Mouse (Mus musculus) hindbrain, embryonic 10.5 days (tissue): Measurements from ENCODE around the gene Ear6. TPM values are rescaled to one million over a fixed set of nuclear protein-coding genes. Genes with fewer than 3 reads are reported as not detected.
A peak's percentile ranks its signal among the peaks of the same experiment; 100 is the strongest.
"Not testable (repeated sequence)": the region's sequence is repeated elsewhere in the genome, so short reads cannot be mapped to it uniquely, and the experiment has no call there.

Source experiments
- DNase-seq: peaks from one replicate; pipeline ENCODE4 v3.0.0-alpha.2; 2017; ENCODE audit warnings: low spot score
- H3K27ac ChIP-seq: fragments of 300-500 bp; sonication (generic); 2 replicates; pipeline ENCODE4 v1.5.1; 2016; ENCODE audit warnings: mild to moderate bottlenecking, moderate library complexity
- H3K27me3 ChIP-seq: fragments of 300-500 bp; sonication (generic); 2 replicates; pipeline ENCODE4 v1.6.1; 2016; ENCODE audit warnings: mild to moderate bottlenecking; ENCODE audit not compliant: poor library complexity, insufficient read depth, severe bottlenecking
- H3K36me3 ChIP-seq: fragments of 300-500 bp; sonication (generic); 2 replicates; pipeline ENCODE4 v1.6.1; 2016; ENCODE audit warnings: mild to moderate bottlenecking, moderate library complexity
- H3K4me1 ChIP-seq: fragments of 300-500 bp; sonication (generic); replicated peaks from 2 replicates; pipeline ENCODE4 v1.6.1; 2016; ENCODE audit warnings: mild to moderate bottlenecking
- H3K4me3 ChIP-seq: fragments of 300-500 bp; sonication (generic); 2 replicates; pipeline ENCODE4 v1.5.1; 2016; ENCODE audit warnings: mild to moderate bottlenecking, moderate library complexity
- H3K9me3 ChIP-seq: fragments of 300-500 bp; sonication (generic); 2 replicates; pipeline ENCODE4 v1.6.1; 2016; ENCODE audit warnings: mild to moderate bottlenecking, moderate library complexity
- WGBS: fragments of 180-500 bp; shearing (Covaris S2); methylation state at CpG from one replicate; pipeline ENCODE4 v1.1.7; 2016; 5-methylcytosine and 5-hydroxymethylcytosine counted together
- polyA plus RNA-seq: library from polyadenylated mRNA; unstranded; fragments of >200 nt; fragmentation: Nextera tagmentation; extraction: Ambion mirVana; gene quantifications from 2 replicates; pipeline ENCODE4 v1.2.1, GENCODE M21; 2016

Gene Ear6
- polyA plus RNA-seq: not detected in 2 replicates

GRCm38 (mm10) chr14:51853399-51853798, at the start of gene Ear6:
TSS of gene Ear6 (plus strand) at chr14:51853699.
- Histone ChIP-seq H3K4me3 (no peak within 1 kb of the TSS), H3K4me1 (no peaks in the 10 kb centered on the region), H3K27ac (no peak within 1 kb of the TSS), H3K27me3 (no peaks in the 10 kb centered on the region), H3K36me3 (no peaks in the 10 kb centered on the region), H3K9me3 (no peaks in the 10 kb centered on the region)
- no peak for DNase-seq

- no peaks in the 10 kb centered on the region for H3K27me3 ChIP-seq
- WGBS: 83% methylated on average over 1 of the region's 1 CpGs
- no peak for DNase-seq
- no peaks in the 10 kb centered on the region for H3K9me3 ChIP-seq
- no peaks in the 10 kb centered on the region for H3K36me3 ChIP-seq
- H3K4me1 ChIP-seq: no peaks in the 10 kb centered on the region
- no peak overlapping the region for H3K27ac ChIP-seq
- no peak overlapping the region for H3K4me3 ChIP-seq
Observed at GRCm38 (mm10) chr14:51826625-51827024, 26.9 kb upstream of the Ear6 start.

GRCm38 (mm10) chr14:51827842-51828241, 25.7 kb upstream of the Ear6 start:
- not testable (repeated sequence) for H3K27me3 ChIP-seq, H3K9me3 ChIP-seq, H3K4me3 ChIP-seq, H3K4me1 ChIP-seq, DNase-seq, H3K27ac ChIP-seq, H3K36me3 ChIP-seq
- WGBS: 40% methylated on average over 5 of the region's 5 CpGs

- no peaks in the 10 kb centered on the region for H3K4me1 ChIP-seq
- no peak overlapping the region for H3K4me3 ChIP-seq
- no peaks in the 10 kb centered on the region for H3K36me3 ChIP-seq
- H3K9me3 ChIP-seq: no peaks in the 10 kb centered on the region
- H3K27ac ChIP-seq: no peak overlapping the region
- 91% methylated on average over 6 of the region's 6 CpGs for WGBS
- DNase-seq: no peak
- no peaks in the 10 kb centered on the region for H3K27me3 ChIP-seq
Observed at GRCm38 (mm10) chr14:51829188-51829587, 24.3 kb upstream of the Ear6 start.

- H3K27me3 ChIP-seq, H3K9me3 ChIP-seq, DNase-seq, H3K4me3 ChIP-seq, H3K27ac ChIP-seq, H3K4me1 ChIP-seq, H3K36me3 ChIP-seq: not testable (repeated sequence)
- WGBS: 35% methylated on average over 2 of the region's 2 CpGs
Observed at GRCm38 (mm10) chr14:51838480-51838879, 15.0 kb upstream of the Ear6 start.

GRCm38 (mm10) chr14:51842250-51842649, 11.2 kb upstream of the Ear6 start:
- DNase-seq: no peak

GRCm38 (mm10) chr14:51842781-51843180, 10.7 kb upstream of the Ear6 start:
- Histone ChIP-seq H3K27ac (no peak overlapping the region), H3K27me3 (no peaks in the 10 kb centered on the region), H3K4me1 (no peaks in the 10 kb centered on the region), H3K4me3 (no peak overlapping the region), H3K36me3 (no peaks in the 10 kb centered on the region), H3K9me3 (no peaks in the 10 kb centered on the region)
- WGBS: 93% methylated on average over 2 of the region's 2 CpGs
- DNase-seq: no peak

More at GRCm38 (mm10) chr14:51842250-51842649, 11.2 kb upstream of the Ear6 start:
- Histone ChIP-seq H3K4me3 (no peak overlapping the region), H3K27ac (no peak overlapping the region), H3K9me3 (no peaks in the 10 kb centered on the region), H3K27me3 (no peaks in the 10 kb centered on the region), H3K36me3 (no peaks in the 10 kb centered on the region), H3K4me1 (no peaks in the 10 kb centered on the region)
- 86% methylated on average over 1 of the region's 1 CpGs for WGBS

- H3K9me3 ChIP-seq: no peaks in the 10 kb centered on the region
- no peaks in the 10 kb centered on the region for H3K36me3 ChIP-seq
- H3K27me3 ChIP-seq: no peaks in the 10 kb centered on the region
- H3K27ac ChIP-seq: no peak overlapping the region
- DNase-seq: no peak
- no peak overlapping the region for H3K4me3 ChIP-seq
- no peaks in the 10 kb centered on the region for H3K4me1 ChIP-seq
Observed at GRCm38 (mm10) chr14:51843882-51844281, 9.6 kb upstream of the Ear6 start.

- no peak for DNase-seq
- Histone ChIP-seq H3K36me3 (no peaks in the 10 kb centered on the region), H3K27me3 (no peaks in the 10 kb centered on the region), H3K9me3 (no peaks in the 10 kb centered on the region), H3K4me3 (no peak overlapping the region), H3K4me1 (no peaks in the 10 kb centered on the region), H3K27ac (no peak overlapping the region)
- WGBS: 68% methylated on average over 3 of the region's 3 CpGs
Observed at GRCm38 (mm10) chr14:51846566-51846965, 6.9 kb upstream of the Ear6 start.

- DNase-seq: peak; percentile 35
- not testable (repeated sequence) for H3K27ac ChIP-seq, H3K9me3 ChIP-seq, H3K4me1 ChIP-seq, H3K36me3 ChIP-seq, H3K4me3 ChIP-seq, H3K27me3 ChIP-seq
- WGBS: 44% methylated on average over 3 of the region's 3 CpGs
Observed at GRCm38 (mm10) chr14:51851006-51851405, 2.5 kb upstream of the Ear6 start.

GRCm38 (mm10) chr14:51855280-51855679, 1.8 kb downstream of the Ear6 start:
- DNase-seq, H3K27ac ChIP-seq, H3K4me1 ChIP-seq, H3K9me3 ChIP-seq, H3K36me3 ChIP-seq, H3K27me3 ChIP-seq, H3K4me3 ChIP-seq: not testable (repeated sequence)
- whole genome bisulfite sequencing: 90% methylated on average over 7 of the region's 7 CpGs

GRCm38 (mm10) chr14:51863603-51864002, 10.1 kb downstream of the Ear6 start:
- H3K4me1 ChIP-seq, H3K27me3 ChIP-seq, H3K27ac ChIP-seq, H3K4me3 ChIP-seq, H3K9me3 ChIP-seq, H3K36me3 ChIP-seq: not testable (repeated sequence)
- WGBS: 0% methylated on average over 1 of the region's 1 CpGs
- DNase-seq: peak; percentile 26

GRCm38 (mm10) chr14:51870756-51871155, 17.3 kb downstream of the Ear6 start:
- Histone ChIP-seq H3K9me3 (no peaks in the 10 kb centered on the region), H3K27me3 (no peaks in the 10 kb centered on the region), H3K27ac (no peak overlapping the region), H3K4me3 (no peak overlapping the region), H3K4me1 (no peaks in the 10 kb centered on the region), H3K36me3 (no peaks in the 10 kb centered on the region)
- DNase-seq: no peak
- WGBS: 88% methylated on average over 2 of the region's 2 CpGs

GRCm38 (mm10) chr14:51871741-51872140, 18.2 kb downstream of the Ear6 start:
- WGBS: 75% methylated on average over 9 of the region's 9 CpGs
- Histone ChIP-seq H3K4me1 (no peaks in the 10 kb centered on the region), H3K27ac (no peak overlapping the region), H3K4me3 (no peak overlapping the region), H3K36me3 (no peaks in the 10 kb centered on the region), H3K9me3 (no peaks in the 10 kb centered on the region), H3K27me3 (no peaks in the 10 kb centered on the region)
- no peak for DNase-seq
